Mouse (Mus musculus) left cerebral cortex, adult 18-20 months (tissue): ENCODE results near the gene Tspan8. TPM values are rescaled to one million over a fixed set of nuclear protein-coding genes. Genes with fewer than 3 reads are reported as not detected.
"Not testable (repeated sequence)": the region's sequence is repeated elsewhere in the genome, so short reads cannot be mapped to it uniquely, and the experiment has no call there.

Experiments
- DNase-seq, 2 experiments: peaks; one replicate each; pipeline ENCODE4 v3.0.0; 2021 to 2022; ENCODE audit warnings: low spot score in 2 of 2, mixed read lengths in 1 of 2
- long read RNA-seq, 2 experiments: library from polyadenylated mRNA; stranded (forward); transcript quantifications; one replicate each; pipeline ENCODE4 v2.0.0; 2021
- total RNA-seq, 2 experiments: library from RNA; stranded (reverse); gene quantifications; 2 replicates each; pipeline ENCODE4 v1.2.3; 2021

Tspan8 gene
- total RNA-seq = under 1 TPM; 0.28 to 0.98 TPM
- long read RNA-seq, experiment 1, partial matches to known transcripts = 0 of 2 reads
- long read RNA-seq, experiment 1, other reads (novel, unspliced or antisense) = 0 of 2 reads
- long read RNA-seq, experiment 2, partial matches to known transcripts = 0 of 1 reads
- long read RNA-seq, experiment 2, other reads (novel, unspliced or antisense) = 0 of 1 reads

- DNase-seq = no peak
Observed at GRCm38 (mm10) chr10:115816511-115816910, at the start of gene Tspan8. TSS of gene Tspan8 (plus strand) at chr10:115816832.

DNA sequence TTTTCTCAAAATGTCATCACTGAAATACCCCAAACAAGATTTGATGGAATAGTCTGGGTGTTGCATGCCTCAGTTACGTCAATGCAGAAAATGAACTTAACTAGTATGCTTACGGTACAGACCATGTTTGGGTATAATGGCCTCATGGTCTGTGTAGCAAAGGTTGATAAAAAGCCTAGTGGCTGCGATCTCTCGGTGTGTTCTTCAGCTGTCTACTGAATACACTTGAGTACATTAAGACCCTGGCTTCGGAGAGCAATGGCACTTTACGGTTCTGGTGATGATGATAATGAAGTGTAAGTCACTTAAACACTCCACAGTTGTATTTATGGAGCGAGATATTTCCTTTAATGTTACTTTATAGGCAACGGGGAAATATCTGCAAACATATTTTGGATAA, 46.6 kb upstream of the Tspan8 start:
- DNase-seq = no peak

DNA sequence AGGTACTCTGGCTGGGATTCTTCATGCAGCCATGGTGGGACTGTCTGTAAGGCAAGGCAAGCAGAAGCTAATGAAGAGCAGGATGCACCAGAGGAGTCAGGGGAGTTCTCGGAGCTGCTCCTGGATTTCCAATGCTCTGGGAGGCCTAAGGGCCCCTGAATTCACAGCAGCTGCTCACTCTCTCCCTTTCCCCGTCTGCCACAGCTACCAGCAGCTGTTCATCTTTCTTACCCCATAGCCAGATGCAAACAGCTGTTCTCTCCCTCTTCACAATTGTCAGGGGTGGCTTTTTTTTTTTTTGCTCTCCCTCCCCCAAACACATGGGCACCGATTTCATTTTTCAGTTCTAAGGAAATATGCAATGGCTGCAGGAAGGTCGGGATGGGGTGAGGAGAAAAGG, 42.2 kb upstream of the Tspan8 start:
- no peak for DNase-seq

- peak in 1 of 2 experiments; percentile 3 for DNase-seq
Observed at GRCm38 (mm10) chr10:115775945-115776905, 40.4 kb upstream of the Tspan8 start.

- no peak for DNase-seq
Observed at GRCm38 (mm10) chr10:115777366-115777765, 39.3 kb upstream of the Tspan8 start.

GRCm38 (mm10) chr10:115778624-115779023, 38.0 kb upstream of the Tspan8 start:
- DNase-seq = peak; percentile 8

- no peak for DNase-seq
Observed at GRCm38 (mm10) chr10:115780239-115781016, 36.2 kb upstream of the Tspan8 start.

DNA sequence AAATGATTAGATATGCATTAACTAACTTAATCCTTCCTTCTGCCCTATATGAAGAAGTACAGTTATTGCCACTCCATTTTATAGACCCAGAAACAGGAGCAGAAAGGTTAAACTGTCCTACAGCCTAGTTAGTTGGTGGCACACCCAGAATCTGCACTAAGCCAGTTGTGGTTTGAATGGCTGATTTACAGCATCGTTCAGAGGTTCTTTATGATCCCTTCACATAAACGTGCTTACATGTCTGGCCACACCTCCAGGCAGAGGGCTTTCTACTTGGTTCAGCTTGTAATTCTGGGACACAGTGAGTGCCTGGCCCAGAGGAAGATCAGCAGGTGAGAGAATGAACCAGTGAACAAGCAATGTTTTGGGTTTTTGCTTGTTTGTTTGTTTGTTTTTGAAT, 33.4 kb upstream of the Tspan8 start:
- DNase-seq = no peak

- no peak for DNase-seq
Observed at GRCm38 (mm10) chr10:115790788-115791187, 25.8 kb upstream of the Tspan8 start.

- no peak for DNase-seq
Observed at GRCm38 (mm10) chr10:115796072-115796788, 20.4 kb upstream of the Tspan8 start.

- DNase-seq = no peak
Observed at GRCm38 (mm10) chr10:115801464-115801863, 15.2 kb upstream of the Tspan8 start.

DNA sequence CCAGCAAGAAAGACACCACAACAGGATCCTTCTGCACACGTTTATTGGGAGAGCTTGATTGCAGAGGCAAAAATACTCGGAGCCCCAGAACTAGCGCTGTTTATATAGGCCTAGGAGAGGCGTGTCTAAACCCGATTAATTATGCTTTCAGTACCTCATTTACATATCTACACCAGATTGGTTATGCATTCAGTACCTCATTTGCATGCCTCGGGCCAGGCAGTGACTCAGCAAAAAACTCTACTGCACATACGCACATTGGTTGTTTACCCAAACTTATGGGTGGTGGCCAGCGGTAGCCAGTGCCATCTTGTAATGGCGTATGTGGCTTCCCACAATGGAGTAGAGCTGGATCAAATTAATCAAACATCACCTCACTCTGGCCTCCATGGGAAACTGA, 13.6 kb upstream of the Tspan8 start:
- DNase-seq = not testable (repeated sequence)

- no peak for DNase-seq
Observed at GRCm38 (mm10) chr10:115803765-115804164, 12.9 kb upstream of the Tspan8 start.

- DNase-seq = no peak
Observed at GRCm38 (mm10) chr10:115805987-115806386, 10.6 kb upstream of the Tspan8 start.

DNA sequence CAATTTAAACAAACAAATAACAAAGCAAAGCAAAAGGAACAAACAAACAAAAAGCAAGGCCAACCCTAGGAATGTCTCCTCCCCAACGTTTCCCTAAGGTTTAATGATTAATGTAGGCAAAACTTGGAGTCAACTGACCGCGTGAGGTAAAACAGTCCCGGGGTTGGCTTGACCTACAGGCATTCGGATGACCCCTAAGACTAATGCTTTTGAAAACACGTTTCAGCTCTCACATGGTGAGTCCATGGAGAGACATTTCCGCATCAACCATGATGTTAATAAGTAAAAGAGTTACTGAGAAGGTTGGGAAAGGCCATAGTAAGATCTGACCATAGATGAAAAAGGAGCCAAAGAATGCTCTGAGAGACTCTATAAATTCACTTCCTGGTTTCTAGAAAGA, 7.5 kb upstream of the Tspan8 start:
- DNase-seq = no peak

GRCm38 (mm10) chr10:115811519-115811918, 5.1 kb upstream of the Tspan8 start:
- DNase-seq = no peak

- DNase-seq = no peak
Observed at GRCm38 (mm10) chr10:115814878-115815277, 1.8 kb upstream of the Tspan8 start.

DNA sequence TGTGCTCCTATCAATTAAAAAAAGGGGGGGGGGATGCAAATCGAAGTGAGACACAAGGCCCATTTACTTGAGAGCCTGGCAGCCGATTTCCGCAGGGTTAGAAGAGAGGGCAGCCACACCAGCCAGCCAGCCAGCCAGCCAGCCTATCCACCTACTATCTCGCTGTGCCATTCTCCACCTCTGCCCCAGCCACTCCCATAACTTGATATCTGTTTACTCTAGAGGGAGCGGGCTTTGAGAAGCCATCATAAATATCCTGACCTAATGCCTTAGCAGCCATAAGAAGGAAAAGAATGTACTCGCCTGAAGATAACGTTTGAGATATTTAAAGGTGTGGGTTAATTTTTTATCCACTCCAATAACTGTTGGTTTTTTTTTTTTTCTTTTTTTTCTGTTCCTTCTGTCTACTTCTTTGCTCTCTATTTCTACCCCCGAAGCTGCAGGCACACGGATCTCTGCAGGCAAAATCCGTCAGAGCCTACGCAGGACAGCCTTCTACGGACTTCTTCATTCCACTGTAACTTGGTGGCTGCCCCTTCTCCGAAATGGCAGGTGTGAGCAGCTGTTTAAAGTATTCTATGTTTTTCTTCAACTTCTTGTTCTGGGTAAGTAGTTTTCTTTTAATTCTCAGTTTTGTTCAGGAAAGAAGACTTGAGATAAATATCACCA, 558 bp downstream of the Tspan8 start:
- DNase-seq = no peak

GRCm38 (mm10) chr10:115825289-115825688, 8.7 kb downstream of the Tspan8 start:
- peak; percentile 1 to 35 for DNase-seq

GRCm38 (mm10) chr10:115828872-115829271, 12.2 kb downstream of the Tspan8 start:
- no peak for DNase-seq
